Mouse (Mus musculus): Measurements from ENCODE around the gene Gm42791.

The Gm42791 gene

DNA sequence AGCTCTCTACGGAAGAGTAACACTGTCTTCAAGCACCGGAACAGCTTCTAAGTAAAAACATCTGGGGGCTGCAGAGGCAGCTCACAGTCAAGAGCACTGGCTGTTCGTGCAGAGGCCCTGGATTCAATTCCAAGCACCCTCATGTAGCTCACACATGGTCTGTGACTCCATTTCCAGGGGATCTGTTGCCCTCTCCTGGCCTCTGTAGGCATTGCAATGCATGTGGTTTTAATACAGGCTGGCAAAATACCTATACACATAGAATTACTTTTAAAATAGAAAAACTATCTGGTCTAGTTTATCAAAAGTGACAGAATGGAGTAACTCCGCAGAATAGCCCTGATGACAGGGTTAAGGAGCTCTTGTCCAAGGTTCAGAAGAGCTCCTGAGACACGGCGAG lies 115.7 kb downstream of the Gm42791 start:
- no peak for DNase-seq (ENCODE audit: low spot score)

DNA sequence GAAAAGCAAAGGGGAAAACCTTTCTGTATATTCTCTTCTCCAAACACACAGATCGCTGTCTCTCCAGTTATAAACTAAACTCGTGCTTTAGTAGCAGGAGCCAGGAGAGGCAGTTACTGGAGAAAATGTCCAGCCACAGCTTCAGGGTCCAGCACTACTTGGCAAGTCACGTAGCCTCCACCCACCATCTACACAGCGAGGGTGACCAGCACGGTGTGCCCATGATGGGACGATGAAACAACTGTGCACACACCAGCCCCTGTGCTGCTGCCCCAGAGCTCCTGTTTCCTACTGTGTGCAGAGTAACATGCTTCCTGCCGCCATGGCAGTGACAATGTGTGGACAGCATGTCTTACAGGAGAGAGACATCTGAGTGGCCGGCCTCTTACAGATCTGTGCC lies 121.8 kb downstream of the Gm42791 start:
- no peak for DNase-seq (ENCODE audit: low spot score)

GRCm38 (mm10) chr5:148869583-148869982 lies 125.4 kb downstream of the Gm42791 start:
- no peak for DNase-seq (ENCODE audit: low spot score)

- no peak for DNase-seq (ENCODE audit: low spot score)
Observed at GRCm38 (mm10) chr5:148867766-148868165, 127.2 kb downstream of the Gm42791 start.

DNA sequence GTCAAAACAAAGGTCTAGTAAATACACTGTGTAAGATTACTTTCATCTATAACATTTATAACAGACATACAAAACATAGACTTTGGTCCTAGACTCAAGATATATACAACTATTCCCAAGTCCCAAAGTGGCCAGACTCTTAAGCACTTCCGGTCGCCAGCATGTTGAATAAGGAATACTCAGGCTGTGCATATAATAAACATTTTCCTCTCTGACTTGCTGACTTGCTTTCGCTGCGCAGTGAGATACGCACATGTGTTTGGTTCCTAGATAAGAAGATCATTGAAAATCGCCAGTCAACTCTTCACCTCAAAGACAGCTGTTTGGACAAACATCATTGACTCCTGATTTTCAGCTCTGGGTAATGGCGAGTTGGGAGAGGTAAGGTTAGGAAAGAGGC lies 127.8 kb downstream of the Gm42791 start:
- no peak for DNase-seq (ENCODE audit: low spot score)

- DNase-seq (ENCODE audit: low spot score), result no peak
Observed at GRCm38 (mm10) chr5:148866571-148866970, 128.4 kb downstream of the Gm42791 start.

- no peak for DNase-seq (ENCODE audit: low spot score)
Observed at GRCm38 (mm10) chr5:148863409-148863808, 131.5 kb downstream of the Gm42791 start.

- DNase-seq (ENCODE audit: low spot score), result no peak
Observed at GRCm38 (mm10) chr5:148862853-148863252, 132.1 kb downstream of the Gm42791 start.

DNA sequence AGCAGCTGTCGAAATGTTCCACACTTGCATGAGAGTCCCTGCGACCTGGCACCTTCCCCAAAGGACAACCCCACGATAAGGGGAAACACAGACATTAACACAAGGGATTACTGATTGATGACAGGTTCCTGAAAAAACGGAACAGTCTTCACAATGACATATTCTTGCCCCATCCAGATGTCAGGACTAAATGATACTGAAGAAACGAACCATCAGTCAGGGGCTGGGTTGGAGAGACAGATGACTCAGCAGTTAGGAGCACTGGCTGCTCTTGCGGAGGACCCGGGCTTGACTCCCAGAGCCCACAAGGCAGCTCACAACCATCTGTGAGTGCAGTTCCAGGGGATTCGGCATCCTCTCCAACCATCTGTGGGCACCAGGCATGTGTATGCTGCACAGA lies 132.8 kb downstream of the Gm42791 start:
- no peak for DNase-seq (ENCODE audit: low spot score)

DNA sequence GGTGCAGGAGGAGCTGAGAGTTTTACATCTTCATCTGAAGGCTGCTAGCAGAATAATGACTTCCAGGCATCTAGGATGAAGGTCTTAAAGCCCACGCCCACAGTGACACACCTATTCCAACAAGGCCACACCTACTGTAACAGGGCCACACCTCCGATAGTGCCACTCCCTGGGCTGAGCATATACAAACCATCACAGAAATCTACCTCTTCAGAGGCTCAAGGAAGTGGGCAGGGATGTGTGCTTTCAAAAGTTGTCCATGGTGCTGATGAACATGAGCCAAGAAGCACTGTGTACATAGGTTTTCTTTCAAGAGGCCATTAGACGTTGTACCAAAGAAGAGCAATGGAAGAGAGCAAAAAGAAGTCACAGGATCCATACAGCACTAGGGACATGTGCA lies 137.4 kb downstream of the Gm42791 start:
- DNase-seq (ENCODE audit: low spot score), result no peak

DNA sequence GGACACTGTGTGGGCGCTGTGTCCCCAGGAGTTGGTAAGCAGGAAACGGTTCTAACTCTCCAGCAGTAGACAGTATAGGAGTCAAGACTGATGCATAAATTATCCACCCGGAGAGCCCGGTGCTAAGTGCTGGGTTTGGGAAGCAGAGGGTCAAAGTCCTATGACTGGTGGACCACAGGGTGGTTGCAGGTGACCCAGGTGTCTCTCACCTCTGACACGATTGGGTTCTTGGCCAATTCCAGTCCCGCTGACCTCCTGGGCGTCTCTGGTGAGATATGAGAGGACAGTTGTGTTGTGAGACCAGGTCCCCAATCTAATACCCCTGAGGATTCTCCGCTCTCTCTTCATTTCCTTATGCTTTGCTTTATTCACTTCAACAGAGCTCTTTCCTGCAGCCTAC lies 139.9 kb downstream of the Gm42791 start:
- DNase-seq (ENCODE audit: low spot score), result no peak

DNA sequence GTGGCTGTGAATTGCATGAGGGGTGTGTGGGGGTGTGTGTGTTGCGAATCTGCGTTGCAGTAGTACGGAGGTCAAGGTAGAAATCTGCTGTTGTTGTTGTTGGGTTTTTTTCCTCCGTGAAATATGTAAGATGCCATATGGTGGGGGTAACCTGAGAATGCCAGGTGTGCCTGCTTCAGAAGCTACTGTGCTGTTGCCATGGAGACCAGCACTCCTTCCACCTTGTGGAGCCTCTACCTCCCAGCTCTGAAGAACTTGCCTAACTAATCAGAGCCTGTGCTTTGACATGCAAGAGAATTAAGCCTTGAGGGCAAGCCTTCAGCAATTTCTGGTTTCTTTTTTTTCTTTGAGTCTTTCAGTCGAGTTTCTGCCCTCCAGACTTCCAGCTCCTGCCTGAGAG lies 140.8 kb downstream of the Gm42791 start:
- DNase-seq (ENCODE audit: low spot score), result no peak

GRCm38 (mm10) chr5:148849516-148849915 lies 145.4 kb downstream of the Gm42791 start:
- no peak for DNase-seq (ENCODE audit: low spot score)

DNA sequence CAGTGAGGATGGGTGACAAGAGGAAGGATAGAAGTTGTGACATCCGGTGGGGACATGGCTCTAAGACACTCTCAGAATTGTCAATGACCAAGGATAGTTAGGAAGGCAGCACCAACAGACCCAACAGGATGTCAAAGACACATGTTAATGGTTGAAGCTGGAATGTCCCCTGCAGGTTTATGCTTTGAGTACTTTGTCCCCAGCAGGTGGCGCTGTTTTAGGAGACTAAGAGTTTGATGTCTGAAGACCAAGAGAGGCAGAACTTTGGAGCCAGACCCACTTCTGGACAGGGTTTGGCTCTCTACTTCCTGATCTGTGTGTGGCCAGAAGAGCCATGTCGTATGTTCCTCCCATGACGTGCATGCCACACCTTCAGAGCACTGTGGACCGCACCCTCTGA lies 147.9 kb downstream of the Gm42791 start:
- DNase-seq (ENCODE audit: low spot score), result no peak

All from MN1 (cell line).